Mouse (Mus musculus) cerebellum, postnatal 25 days (tissue): Measurements from ENCODE around the gene Fev.

Experiments used
- DNase-seq, 2 experiments: peaks; one replicate each; pipeline ENCODE4 v3.0.0; 2021; ENCODE audit warnings: mixed read lengths in 2 of 2

Gene Fev

DNA sequence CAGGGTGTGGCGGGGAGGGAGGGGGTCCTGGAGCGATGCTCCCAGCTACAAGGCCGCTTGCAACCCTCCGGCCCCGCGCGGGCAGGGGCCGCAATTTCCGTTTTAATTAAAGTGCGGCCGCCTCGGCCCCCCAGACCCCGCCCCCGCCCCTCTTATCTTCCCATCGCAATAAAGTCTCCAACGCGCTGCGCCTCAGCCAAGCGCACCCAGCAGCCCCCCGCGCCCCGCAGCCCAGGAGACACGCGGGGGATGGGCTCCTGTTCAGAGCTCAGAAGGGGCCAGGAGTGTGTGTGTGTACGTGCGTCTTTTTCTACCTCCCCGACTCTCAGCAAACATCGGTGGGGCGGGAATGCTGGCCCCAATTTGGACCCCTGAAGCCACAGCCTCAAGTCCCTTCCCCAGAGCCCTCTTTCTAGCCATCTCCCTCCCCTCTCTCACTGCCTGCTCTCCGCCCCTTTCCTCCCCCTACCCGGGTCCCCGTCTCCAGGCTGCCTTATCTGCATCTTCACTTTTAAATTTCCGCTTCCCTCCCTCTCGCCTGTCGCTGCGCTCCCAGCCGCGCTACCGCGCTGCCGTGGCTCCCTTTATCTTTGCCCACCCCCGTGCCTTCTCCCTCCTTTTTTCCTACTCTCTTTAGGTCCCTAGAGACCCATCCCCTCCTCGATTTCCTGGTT, at the start of gene Fev:
Gene Fev (minus strand): TSS at position 51 of the 674 bp plus-strand sequence.
- no peak for DNase-seq

DNA sequence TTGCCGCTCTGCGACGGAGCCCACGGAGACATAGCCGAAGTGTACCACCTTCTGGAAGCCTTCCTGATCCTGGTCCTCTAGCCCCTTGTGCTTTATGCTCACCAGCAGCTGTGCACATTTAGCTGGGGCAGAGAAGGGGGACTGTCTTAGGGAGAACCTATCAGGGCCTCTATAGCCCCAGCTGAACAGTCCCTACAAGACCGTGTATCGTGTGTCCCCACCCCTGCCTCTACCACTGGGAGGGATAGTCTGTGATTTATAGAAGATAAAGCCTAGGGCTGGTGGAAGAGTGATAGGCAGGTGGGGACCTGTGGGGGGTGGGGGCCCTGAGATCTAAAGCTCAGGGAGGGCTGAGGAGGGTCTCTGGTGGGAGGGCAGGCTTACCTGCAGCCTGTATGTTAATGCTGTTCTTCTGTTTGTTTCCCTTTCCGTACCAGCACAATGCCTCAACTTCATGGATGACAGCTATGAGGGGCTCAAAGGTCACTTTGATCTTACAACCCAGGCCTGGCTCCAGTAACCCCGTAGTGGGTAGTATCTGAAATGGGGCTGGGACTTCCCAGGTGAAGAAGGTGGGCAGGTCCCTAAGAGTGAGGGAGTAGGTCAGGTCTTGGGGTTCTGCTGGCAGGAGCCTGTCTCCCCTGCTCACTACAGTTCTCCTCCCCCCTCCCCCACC, 42.5 kb upstream of the Fev start:
- no peak for DNase-seq

DNA sequence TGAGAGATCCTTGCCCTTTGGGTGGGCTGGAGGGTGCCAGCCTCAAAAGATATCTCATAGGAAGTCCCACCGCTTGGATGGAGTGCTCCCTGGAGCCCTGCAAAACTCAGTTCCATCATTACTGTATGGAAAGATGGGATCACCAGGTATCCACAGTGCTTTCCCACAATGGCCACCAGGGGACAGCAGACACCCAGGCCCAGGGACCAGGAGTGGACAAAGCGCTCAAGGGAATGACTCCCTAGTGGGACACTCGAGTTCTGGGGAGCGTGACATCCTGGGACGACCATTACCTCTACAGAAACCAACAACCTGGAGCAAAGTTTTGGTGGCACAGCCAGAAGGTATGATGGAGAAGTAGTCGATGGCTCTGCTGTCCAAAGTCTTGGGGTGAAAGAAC, 41.5 kb upstream of the Fev start:
- peak; percentile 51 to 66 for DNase-seq

DNA sequence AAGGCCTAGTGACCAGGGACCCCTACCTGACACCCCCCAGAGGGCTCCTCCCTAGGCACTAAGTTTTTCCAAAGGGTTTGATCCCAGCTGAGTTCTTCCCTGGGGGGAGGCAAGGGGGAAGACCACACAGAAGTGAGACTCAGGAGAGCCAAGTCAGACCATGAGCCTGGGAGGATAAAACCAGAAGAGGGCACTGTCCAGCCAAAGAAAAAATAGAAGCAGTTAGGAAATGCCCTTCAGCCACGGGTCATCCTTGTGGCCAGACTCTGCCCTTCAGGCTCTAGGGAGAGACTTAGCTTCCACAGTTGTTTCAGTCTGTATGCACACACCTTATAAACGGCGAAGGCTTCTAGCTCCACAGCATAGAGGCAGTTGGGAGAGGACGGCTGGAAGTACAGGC, 39.2 kb upstream of the Fev start:
- DNase-seq = no peak

DNA sequence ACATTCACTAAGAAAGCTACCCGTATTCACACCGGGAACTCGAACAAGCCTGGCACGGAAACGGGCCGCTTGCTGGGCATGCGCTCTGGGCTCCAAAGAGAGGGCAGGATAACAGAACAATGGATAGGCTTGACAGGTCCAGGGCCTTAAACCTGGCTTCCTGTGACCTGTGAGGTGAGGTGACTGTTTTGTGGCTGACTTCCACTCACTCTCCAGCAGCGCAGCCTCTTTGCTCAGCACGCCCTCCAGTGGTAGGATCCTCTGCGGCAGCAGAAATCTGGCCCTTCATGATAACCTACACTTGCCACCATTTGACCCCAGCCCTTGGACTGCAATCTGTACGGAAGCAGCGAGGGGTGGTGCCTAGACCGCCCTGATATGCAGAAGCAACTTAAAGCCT, 30.5 kb upstream of the Fev start:
- peak in 1 of 2 experiments; percentile 25 for DNase-seq

DNA sequence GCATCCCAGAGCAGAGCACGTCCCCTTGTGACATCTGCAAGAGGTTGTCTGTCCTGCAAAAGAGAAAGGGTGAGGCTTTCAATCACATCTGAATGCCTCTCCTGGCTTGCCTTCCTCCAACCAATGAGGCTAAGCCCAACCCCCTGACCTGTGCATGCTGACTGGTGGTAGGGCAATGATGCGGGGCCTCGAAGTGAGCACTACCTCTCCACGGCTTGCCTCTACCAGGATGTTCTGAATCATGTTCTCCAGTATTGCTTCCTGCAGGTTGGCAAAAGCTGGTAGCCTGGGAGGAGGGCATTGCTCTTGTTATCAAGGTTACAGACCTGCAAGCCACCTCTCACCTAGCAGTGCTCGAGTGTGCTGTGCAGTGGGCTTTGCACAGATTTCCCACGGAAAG, 17.0 kb upstream of the Fev start:
- no peak for DNase-seq

DNA sequence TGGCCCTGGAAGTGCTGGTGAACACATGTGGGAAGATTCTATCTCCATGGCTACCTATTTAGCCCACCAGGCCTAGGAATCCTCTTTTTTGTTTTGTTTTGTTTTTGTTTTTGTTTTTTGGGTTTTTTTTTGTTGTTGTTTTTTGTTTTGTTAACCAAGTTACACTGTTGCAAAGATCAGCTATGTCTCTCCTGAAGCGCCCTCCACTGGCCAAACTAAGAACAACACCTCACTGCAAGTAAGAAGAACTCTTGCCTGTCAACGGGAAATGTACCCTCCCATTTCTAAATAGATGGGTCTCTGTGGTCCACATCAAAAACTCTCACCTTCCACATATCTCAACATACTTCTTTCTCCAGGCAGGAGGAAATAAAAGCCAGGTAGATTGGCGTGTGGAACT, 16.5 kb upstream of the Fev start:
- DNase-seq = peak; percentile 67 to 85

DNA sequence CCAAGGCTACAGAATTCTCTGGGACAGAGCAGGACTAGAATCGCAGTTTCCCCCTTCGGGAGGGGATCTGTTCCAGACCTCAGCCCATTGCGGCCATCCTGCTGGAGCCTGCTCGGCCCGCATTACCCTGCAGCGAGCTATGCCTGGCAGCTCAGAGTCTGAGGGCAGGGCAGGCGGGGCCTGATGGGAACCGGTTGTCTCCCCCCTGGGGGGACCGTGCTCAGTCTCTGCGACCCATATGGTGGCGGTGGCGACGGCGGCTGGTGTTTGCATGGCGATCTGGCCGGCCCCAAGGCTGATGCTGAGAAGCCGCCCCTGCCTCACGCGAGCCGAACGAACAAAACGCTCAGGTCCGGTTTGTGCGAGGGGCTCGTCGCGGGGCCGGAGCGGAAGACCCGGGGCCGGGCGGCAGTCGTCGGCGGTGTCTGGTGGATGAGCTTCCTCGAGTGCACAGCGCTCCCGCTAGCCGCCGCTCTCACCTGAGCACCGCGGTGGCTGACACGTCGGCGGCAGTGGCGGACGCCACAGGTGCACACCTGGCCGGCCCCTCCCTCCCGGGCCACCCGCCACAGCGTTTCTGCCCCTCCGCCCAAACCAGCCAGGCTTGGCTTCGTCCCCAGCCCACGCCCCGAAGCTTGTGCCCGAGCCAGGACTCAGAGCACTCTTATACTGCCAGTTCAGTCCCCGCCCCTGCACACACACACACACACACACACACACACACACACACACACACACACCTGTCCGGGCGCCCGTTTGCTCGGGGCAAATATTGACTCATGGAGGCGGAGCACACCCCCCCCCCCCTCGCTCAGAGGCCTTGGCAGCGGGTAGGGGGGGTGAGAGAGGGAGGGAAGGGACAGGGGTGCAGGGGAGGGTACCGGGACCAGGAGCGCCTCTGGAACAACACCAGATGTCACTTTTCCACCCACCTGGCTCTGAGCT, 15.4 kb upstream of the Fev start:
- DNase-seq = peak; percentile 25 to 37

DNA sequence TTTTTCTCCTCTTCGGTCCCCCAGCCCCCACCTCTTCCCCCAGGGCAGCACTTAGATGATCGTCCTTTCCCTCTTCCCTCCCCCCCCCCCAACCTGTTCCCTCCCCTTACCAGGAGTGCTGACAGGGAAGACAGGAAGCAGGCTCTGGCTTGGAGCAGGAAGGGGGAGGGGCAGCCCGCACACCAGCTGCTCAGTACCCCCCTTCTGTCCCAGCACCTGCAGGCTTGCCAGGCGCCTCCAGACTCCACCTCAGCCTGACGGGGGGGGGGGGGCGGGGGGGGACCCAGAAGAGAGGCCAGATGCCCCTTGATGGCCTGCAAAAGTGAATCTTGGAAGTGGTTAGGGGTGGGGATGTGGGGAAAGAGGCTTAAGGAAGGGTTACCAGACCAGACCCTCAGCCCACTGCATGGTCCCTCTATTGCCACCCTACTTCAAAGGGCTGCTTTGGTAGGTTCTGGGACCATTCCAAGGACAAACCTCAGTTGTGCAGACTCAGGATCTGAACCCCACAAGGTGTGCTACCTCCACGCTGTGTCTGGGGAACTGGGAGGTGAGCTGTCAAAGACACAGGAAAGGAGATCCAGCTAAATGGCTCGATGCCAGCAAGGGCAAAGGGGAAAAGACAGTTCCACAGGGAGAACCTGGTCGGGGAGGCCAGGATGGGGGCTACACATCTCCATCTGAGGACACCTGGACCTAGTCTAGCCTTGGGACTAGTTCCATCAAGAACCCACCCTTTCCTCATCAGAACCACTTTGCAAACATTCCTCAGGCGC, 13.6 kb upstream of the Fev start:
- no peak for DNase-seq

DNA sequence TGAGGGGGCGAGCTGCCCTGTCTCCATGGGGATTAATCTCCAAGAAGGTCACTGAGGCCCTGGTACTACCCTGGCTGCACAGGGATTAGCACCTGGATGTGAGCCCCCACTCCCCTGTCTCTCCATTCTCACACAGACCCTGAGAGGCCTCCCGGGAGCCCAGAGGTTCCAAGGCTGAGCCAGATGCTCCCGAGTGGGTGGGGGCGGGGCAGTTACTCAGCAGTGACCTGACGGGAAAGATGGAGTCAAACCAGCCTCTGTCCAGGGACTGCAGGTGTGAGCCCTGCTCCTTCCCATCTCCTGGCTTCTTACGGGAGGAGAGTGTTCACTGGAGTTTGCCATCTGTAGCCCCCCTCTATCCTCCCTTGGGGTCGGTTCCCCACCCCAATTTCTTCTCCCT, 12.8 kb upstream of the Fev start:
- DNase-seq = no peak

DNA sequence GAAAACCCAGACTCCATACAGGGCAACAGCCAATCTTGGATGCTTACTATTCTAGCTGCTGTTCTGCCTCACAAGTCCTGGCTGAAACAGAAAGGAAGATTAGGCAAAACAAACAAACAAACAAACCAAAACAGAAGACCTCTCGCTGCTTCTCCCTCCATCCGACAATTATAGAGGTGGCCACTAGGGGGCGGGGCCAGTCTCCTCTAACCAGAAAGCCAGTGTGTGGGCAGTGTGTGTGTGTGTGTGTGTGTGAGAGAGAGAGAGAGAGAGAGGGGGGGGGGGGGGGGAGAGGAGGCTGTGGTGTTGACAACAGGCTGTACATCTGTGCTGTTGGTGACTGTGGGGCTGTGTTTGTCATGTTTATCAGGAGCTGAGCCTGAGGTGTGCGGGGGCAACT, 9.7 kb upstream of the Fev start:
- peak; percentile 69 to 86 for DNase-seq

DNA sequence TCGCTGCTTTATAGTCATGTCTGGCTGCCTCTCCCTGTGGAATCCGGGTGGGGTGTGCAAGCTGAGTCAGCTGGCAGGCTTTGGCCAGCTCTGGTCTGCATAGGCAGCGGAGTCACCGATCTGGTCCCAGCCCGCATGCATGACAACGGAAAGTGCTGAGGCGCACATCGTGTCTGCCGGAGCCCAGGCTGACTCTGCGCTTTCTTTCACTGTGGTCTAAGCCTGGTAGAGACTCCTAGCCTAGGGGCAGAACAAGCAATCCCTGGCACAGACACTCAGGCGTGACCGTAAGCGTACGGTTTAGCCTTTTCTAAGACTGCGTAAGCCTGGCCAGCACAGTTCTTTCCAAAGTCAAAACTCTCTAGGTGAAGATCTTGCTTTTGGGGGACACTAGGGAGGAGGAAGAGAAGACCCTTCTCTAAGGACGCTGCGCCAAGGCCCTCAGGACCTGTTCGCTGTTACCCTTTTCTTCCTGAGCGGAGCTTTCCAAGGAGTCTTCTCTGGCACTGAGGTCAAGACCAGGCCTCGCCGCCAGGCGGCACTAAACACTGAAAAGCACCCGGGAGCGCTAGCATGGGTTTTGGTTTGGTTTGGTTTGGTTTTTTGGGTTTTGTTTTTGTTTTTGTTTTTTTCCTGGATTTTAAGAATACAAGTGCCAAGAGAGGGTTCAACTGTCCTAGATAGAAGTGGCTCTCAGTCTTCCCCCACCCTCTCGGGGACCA, 8.1 kb upstream of the Fev start, which contains the start of gene Cryba2:
Gene Cryba2 (minus strand): TSS at position 10 of the 722 bp plus-strand sequence.
- peak; percentile 73 to 80 for DNase-seq

DNA sequence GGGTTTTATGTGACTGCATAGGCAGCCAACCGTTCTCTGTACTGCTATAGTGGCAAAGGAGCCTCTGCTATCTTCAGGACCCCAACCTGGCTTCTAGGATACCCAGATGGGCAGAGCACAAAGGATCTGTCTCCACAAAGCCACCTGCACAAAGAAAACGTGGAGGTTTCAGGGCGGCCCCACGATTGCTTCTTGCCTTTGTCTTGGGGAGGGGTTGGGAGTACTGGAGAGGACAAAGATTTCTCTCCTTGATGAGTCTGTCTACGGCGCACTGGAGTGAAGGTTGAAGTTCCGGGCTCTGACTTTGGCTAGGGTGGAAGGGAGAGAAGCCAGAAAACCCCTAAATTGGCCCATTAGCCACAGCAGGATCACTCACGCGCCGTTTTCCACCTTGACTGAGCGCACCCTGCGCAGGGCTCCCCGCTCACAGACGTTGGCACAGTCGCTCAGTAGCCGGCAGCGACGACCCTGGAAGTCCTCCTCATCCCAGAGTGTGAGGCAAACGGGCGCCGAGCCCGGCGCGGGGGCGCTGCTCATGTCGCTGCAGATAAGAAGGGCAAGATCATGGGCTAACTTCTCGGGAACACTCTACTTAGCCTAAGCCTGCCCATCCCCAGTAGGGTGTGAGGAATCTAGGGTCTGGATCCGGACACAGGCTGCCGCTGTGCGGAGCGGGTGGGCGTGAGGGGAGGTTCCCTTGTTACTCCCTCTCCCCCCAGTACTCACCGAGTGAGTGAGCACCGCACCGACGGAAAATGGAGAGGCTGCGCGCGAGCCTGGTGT, 7.3 kb upstream of the Fev start:
- no peak for DNase-seq

DNA sequence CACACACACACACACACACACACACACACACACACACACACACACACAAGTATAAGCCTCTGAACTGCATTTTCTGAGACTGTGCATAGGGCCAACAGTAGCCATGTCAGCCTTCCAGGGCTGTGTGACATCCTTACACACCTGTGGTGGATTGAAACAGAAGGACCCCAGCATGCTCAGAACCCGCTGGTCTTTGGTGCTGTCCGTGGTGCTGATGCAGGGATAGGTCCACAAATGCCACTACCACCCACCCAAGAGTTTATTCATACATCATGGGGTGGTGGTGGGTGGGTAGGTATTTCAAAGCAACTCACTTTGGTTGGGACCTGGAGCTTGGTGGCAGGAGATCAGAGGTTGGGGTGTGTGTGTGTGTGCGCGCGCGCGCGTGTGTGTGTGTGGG, 6.3 kb upstream of the Fev start:
- DNase-seq = no peak

DNA sequence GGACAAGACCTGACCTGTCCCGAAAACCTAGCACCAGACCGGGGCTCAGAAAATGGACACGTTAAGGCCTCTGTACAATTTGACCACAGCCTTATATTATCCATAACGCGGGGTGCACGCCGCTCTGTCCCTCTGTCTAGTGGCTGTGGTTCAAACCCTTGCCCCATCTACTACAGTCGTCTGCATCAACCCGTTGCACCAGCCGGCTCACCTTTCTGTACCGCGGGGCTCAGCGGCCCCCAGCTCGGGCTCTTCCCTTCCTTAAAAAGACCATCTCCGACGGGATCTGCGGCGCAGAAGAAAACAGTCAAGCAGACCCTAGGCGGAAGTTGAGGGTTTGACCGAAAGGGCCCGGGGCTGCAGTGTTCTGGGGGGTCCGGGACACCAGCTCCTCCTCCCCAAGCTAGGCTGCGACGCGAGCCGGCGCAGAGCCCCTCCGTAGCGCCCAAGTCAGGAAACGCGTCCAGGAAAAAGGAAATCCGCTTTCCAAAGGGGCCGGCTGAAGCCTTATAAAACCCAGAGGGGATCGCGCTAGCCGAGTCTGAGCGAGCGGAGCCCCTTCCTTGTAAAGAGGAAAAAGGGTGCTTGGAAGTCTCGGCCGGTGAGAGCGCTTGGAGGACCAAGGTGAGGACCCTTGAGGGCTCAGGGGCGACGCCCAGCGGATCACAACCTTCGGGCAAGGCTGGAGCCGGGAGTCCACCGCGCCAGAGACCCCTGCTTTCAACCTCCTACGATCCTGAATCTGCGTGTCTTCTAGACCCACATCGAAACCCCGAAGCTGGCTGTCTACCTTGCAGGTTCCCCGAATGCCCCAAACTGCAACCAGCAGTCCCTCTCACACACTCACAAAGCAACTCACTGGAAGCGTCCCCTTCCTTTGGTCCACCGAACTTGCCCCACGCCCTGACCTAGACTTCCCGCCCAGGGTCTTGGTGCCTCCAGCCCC, 750 bp downstream of the Fev start:
- no peak for DNase-seq

DNA sequence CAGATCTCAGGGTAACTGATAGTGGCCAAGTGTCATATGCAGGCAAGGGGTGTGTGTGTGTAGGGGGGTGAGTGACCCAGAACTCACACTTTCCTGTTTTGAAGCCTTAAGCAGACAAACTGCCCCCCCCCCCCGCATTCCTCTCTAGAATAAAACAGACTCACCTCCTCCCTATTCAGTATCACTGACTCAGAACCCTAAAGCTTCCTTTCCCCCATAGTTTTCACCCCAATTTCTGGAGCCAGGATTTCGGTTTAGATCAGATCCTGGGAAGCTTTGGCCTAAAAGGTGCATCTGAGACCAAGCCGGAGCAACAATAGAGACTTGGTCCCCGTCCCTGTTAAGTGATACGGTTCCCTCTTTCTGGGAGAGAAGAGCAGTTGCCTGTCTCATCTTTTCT, 1.8 kb downstream of the Fev start:
- DNase-seq = no peak

DNA sequence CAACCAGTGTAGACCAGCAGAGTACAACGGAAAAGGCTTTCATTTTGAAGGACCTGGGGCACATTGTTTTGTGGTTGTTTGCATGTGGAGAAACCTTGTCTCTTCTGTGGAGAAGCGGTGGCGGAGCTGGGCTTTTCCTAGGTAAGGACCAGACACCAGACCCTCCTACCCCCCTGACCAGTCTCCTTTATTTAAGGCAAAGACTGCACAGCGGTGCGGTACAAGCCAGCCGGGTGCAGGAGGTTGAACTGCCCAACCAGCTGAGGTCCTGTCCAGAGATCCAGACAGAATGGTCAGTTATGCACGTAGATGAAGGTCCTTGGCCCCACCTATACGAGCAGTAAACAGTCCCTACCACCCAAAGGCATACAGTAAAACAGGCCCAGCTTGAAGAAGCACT, 2.4 kb downstream of the Fev start:
- no peak for DNase-seq

DNA sequence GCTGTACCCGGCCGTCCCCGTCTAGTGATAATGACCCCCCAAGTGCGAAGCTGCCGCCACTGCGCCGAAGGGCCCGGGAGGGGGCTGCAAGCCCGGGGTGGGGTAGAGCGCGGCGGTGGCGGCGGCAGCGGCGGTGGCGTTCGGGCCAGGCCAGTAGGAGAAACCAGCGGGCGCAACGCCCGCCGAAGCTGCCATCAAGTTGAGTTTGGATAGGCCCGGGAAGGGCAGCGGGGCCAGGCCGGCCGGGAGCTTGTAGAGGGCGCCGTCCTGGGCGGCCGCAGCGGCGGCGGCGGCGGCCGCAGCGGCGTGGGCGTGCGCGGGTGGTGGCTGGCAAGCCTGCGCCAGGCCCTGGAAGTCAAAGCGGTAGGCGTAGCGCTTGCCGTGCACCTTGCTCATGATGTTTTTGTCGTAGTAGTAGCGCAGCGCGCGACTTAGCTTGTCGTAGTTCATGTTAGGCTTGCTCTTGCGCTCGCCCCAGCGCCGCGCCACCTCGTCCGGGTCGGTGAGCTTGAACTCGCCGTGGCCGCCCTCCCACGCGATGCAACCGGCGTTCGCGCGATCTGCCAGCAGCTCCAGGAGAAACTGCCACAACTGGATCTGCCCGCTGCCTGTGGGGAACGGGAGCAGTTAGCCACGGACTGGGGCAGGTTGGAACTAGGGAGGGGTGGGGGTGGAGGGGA, 3.0 kb downstream of the Fev start:
- peak; percentile 47 to 59 for DNase-seq

DNA sequence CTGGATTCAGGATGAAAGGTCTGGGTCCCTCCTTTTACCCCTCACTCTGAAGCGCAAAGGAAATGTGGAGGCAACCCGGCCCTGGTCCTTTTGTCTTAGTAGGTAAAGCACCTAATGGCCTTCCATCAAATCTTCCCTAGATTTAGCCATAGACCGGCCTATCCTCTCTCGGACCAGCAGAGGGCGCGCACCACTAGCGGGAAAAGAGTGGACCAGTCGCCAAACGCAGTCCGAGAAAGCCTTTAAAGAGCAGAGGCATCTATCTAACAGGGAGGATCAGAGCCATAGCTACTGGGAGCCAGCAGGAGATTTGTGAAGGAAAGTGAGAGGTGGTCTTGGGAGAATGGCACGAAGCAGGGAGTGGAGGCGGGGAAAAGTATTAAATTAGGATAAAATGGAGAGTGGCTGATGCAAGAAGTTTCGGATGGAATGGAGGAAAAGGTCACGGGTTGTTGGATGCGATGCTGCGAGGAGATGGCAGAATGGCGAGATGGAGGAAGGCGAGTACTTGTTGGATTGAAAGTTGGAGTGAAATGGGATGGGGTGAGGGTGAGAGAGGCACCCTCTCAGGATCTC, 4.3 kb downstream of the Fev start:
- DNase-seq = peak; percentile 81 to 91
